Mouse (Mus musculus) stomach, embryonic 14.5 days (tissue): ENCODE data around the gene Tsfm. TPM values are rescaled to one million over a fixed set of nuclear protein-coding genes. Genes with fewer than 3 reads are reported as not detected.

Experiments
- ATAC-seq: fragments of 200-750 bp; cut with Nextera tagmentation; 2 replicates; pipeline ENCODE4 v1.8.0; 2017; ENCODE audit warnings: low read depth, moderate TSS enrichment; ENCODE audit not compliant: insufficient number of reproducible peaks, insufficient read depth, low FRiP score
- H3K27ac ChIP-seq: fragments of 300-500 bp; sonication (generic); 2 replicates; pipeline ENCODE4 v1.5.1; 2014; ENCODE audit warnings: mild to moderate bottlenecking, low read length, moderate library complexity, mixed read lengths
- H3K27me3 ChIP-seq: fragments of 300-500 bp; sonication (generic); 2 replicates; pipeline ENCODE4 v1.6.1; 2014; ENCODE audit warnings: low read length, control low read depth, mixed read lengths; ENCODE audit not compliant: control insufficient read depth, insufficient read depth
- H3K36me3 ChIP-seq: fragments of 300-500 bp; sonication (generic); 2 replicates; pipeline ENCODE4 v1.6.1; 2014; ENCODE audit warnings: mild to moderate bottlenecking, control low read depth, low read length, moderate library complexity, mixed read lengths; ENCODE audit not compliant: control insufficient read depth, insufficient read depth
- H3K4me1 ChIP-seq: fragments of 300-500 bp; sonication (generic); 2 replicates; pipeline ENCODE4 v1.6.1; 2014; ENCODE audit warnings: low read length, control low read depth, mixed read lengths; ENCODE audit not compliant: control insufficient read depth, insufficient read depth
- H3K4me2 ChIP-seq: fragments of 300-500 bp; sonication (generic); replicated peaks from 2 replicates; pipeline ENCODE4 v1.6.1; 2014; ENCODE audit warnings: low read depth, low read length, control low read depth
- H3K4me3 ChIP-seq: fragments of 300-500 bp; sonication (generic); 2 replicates; pipeline ENCODE4 v1.5.1; 2014; ENCODE audit warnings: low read depth, low read length, control low read depth
- H3K9ac ChIP-seq: fragments of 300-500 bp; sonication (generic); replicated peaks from 2 replicates; pipeline ENCODE4 v1.6.1; 2014; ENCODE audit warnings: low read depth, mild to moderate bottlenecking, control low read depth, low read length, moderate library complexity, mixed read lengths
- H3K9me3 ChIP-seq: fragments of 300-500 bp; sonication (generic); 2 replicates; pipeline ENCODE4 v1.6.1; 2016; ENCODE audit warnings: low read depth, low read length, control low read depth; ENCODE audit not compliant: control insufficient read depth
- WGBS: fragments of 180-500 bp; shearing (Covaris S2); extraction: QIAGEN DNeasy Blood & Tissue Kit; methylation state at CpG from one replicate; pipeline ENCODE4 v1.1.7; 2014; 5-methylcytosine and 5-hydroxymethylcytosine counted together
- polyA plus RNA-seq: library from polyadenylated mRNA; unstranded; fragments of >200 nt; fragmentation: Nextera tagmentation; extraction: Ambion mirVana; gene quantifications from 2 replicates; pipeline ENCODE4 v1.2.1, GENCODE M21; 2014

Tsfm gene
- polyA plus RNA-seq, 1 experiment from 2014 or later, result 83.7 TPM

DNA sequence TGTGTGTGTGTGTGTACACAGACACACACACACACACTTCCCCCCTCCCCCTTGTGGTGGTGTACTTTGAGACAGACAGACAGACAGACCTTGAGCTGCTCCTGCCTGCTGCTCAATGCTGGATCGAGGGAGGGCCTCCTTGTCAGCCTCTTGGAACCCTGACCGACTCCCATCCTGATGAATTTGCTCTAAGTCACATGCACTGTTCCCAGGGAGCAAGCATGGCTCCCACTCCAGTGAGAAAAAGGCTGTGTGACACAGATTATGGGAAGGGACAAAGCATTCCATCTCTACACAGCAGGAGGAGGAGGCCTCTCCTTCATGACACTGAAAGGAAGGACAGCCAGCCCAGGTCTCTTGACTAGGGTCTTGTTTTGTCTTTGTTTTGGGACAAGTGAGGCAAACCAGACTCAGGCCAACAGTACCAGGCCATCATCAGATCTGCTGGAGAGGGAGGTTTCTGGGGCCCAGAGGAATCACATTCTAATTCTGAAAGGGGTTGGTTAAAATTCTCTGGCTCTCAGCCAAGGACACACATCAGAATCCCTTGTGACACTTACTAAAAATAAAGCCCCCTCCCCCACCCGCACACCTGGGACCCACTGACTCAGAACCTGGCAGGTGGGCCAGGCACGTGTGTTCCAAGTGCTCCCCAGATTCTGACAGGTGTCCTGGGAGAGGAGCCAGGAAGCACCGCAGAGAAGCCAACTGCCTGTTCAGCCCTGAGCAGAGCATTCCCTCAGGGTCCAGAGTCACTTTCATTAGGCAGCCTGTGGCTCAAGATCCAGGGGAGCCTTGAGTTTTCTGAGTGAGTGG lies 46.2 kb downstream of the Tsfm start:
- Histone ChIP-seq H3K4me2 (peak overlapping the region; percentile 98; the same call in 1 of the 2 replicates), H3K4me3 (no peak overlapping the region), H3K36me3 (peaks cover 4% of the 10 kb centered on the region; the same call in 1 of the 2 replicates), H3K9me3 (no peaks in the 10 kb centered on the region), H3K27me3 (no peaks in the 10 kb centered on the region), H3K4me1 (peaks cover 83% of the 10 kb centered on the region), H3K9ac (no peak overlapping the region), H3K27ac (peak overlapping the region; percentile 35; the same call in 1 of the 2 replicates)
- 18% methylated on average over 5 of the region's 5 CpGs for WGBS
- ATAC-seq, result no peak

GRCm38 (mm10) chr10:126983193-126983725 lies 47.4 kb downstream of the Tsfm start:
- H3K27ac ChIP-seq, result peak overlapping the region; percentile 35; the same call in 1 of the 2 replicates

GRCm38 (mm10) chr10:126981746-126982145 lies 48.9 kb downstream of the Tsfm start:
- H3K4me2 ChIP-seq, result peak overlapping the region; percentile 98
- 50% methylated on average over 3 of the region's 3 CpGs for WGBS
- peak overlapping the region; percentile 31 for H3K9ac ChIP-seq
- H3K36me3 ChIP-seq, result no peaks in the 10 kb centered on the region; the same call in 1 of the 2 replicates
- H3K27ac ChIP-seq, result no peak overlapping the region; the same call in 1 of the 2 replicates
- peak overlapping the region; percentile 98; the same call in 1 of the 2 replicates for H3K4me3 ChIP-seq
- H3K9me3 ChIP-seq, result no peaks in the 10 kb centered on the region
- no peaks in the 10 kb centered on the region for H3K27me3 ChIP-seq
- H3K4me1 ChIP-seq, result peaks cover 69% of the 10 kb centered on the region
- no peak for ATAC-seq

More at GRCm38 (mm10) chr10:126983193-126983725, 47.4 kb downstream of the Tsfm start:
- peaks cover 4% of the 10 kb centered on the region; the same call in 1 of the 2 replicates for H3K36me3 ChIP-seq
- peaks cover 76% of the 10 kb centered on the region for H3K4me1 ChIP-seq
- no peaks in the 10 kb centered on the region for H3K27me3 ChIP-seq
- 39% methylated on average over 14 of the region's 14 CpGs for WGBS
- no peaks in the 10 kb centered on the region for H3K9me3 ChIP-seq
- 0 out of 2 replicates have a peak overlapping the region, but pooled peaks have one; percentile 21 for H3K9ac ChIP-seq
- H3K4me2 ChIP-seq, result peak overlapping the region; percentile 98
- ATAC-seq, result no peak
- peak overlapping the region; percentile 98; the same call in 1 of the 2 replicates for H3K4me3 ChIP-seq

DNA sequence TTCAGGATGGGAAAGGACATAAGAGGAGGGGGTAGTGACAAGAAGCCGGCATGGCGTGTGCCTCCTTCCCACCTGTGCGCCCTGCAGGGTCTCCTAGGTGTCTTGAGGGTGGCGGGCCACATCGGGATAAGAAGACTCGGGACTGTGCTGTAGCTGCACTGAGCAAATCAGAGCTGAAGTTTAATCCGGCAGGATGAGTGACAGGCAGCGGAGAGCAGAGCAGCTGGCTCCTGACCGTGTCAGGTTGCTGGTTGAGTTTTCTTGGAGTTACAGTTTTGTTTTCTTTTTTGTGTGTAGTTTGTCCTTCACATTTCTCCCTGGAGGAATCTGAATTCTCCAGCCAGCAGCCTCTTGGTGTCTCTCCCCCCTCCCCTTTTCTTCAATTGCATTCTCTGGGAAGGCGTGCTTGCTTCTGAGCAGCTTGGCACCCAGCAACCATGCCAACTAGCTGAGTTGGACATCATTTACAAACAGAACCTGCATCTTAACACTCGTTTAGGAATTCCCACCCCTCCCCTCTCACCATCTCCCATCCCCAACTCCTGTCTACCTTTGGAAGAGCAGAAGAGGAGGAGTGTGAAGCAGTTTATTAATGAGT lies 49.6 kb downstream of the Tsfm start:
- peak overlapping the region; percentile 98 for H3K4me3 ChIP-seq
- no peaks in the 10 kb centered on the region for H3K27me3 ChIP-seq
- H3K4me2 ChIP-seq, result peak overlapping the region; percentile 98
- peak overlapping the region; percentile 98 for H3K9ac ChIP-seq
- peaks cover 65% of the 10 kb centered on the region for H3K4me1 ChIP-seq
- H3K27ac ChIP-seq, result peak overlapping the region; percentile 100; the same call in 1 of the 2 replicates
- 6% methylated on average over 11 of the region's 11 CpGs for WGBS
- no peaks in the 10 kb centered on the region; the same call in 1 of the 2 replicates for H3K36me3 ChIP-seq
- no peaks in the 10 kb centered on the region for H3K9me3 ChIP-seq
- no peak for ATAC-seq

GRCm38 (mm10) chr10:126980221-126980932 lies 50.3 kb downstream of the Tsfm start:
- H3K27ac ChIP-seq, result peak overlapping the region; percentile 100
- 2% methylated on average over 16 of the region's 16 CpGs for WGBS
- peak overlapping the region; percentile 98 for H3K4me3 ChIP-seq
- peaks cover 59% of the 10 kb centered on the region for H3K4me1 ChIP-seq
- H3K27me3 ChIP-seq, result no peaks in the 10 kb centered on the region
- H3K9me3 ChIP-seq, result no peaks in the 10 kb centered on the region
- ATAC-seq, result no peak
- H3K9ac ChIP-seq, result peak overlapping the region; percentile 98
- H3K4me2 ChIP-seq, result peak overlapping the region; percentile 98
- H3K36me3 ChIP-seq, result no peaks in the 10 kb centered on the region; the same call in 1 of the 2 replicates

DNA sequence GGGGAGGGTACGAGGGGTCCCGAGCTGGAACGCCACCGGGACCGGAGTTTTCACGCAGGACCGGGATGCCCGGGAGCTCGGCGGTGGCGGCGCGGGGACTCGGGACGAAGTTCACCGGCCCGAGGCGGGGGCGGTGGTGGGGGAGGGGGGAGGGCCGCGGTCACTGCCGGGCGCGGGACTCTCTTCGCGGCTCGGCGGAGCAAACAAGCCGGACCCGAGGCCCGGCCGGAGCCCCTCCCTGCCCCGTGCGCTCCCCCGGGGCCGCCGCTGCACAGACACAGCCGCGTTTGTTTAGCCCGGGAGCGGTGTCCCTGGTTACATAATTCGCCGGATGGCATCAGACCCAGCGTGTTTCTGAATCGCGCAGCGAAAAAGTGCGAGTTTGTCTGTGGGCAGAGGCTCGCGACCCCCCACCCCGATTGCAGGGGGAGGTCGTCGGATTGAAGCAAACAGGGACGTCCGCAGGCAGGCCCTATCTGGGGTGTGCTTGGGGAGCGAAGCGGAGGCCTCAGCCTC lies 50.9 kb downstream of the Tsfm start:
- H3K9ac ChIP-seq, result peak overlapping the region; percentile 98
- WGBS, result 1% methylated on average over 45 of the region's 57 CpGs
- H3K4me3 ChIP-seq, result peak overlapping the region; percentile 98
- peaks cover 52% of the 10 kb centered on the region for H3K4me1 ChIP-seq
- no peaks in the 10 kb centered on the region; the same call in 1 of the 2 replicates for H3K36me3 ChIP-seq
- no peaks in the 10 kb centered on the region for H3K27me3 ChIP-seq
- peak overlapping the region; percentile 100 for H3K27ac ChIP-seq
- no peaks in the 10 kb centered on the region for H3K9me3 ChIP-seq
- no peak for ATAC-seq
- peak overlapping the region; percentile 98 for H3K4me2 ChIP-seq

- Histone ChIP-seq H3K9me3 (no peaks in the 10 kb centered on the region), H3K4me3 (peak overlapping the region; percentile 98), H3K36me3 (no peaks in the 10 kb centered on the region; the same call in 1 of the 2 replicates), H3K27ac (peak overlapping the region; percentile 100), H3K27me3 (no peaks in the 10 kb centered on the region), H3K4me1 (peaks cover 51% of the 10 kb centered on the region), H3K9ac (peak overlapping the region; percentile 98), H3K4me2 (peak overlapping the region; percentile 98; the same call in 1 of the 2 replicates)
- under 1% methylated on average over 40 of the region's 62 CpGs for WGBS
- ATAC-seq, result peak; percentile 4
Measured at GRCm38 (mm10) chr10:126979121-126979635, 51.5 kb downstream of the Tsfm start.
